Comparison of ENCODE assay signal across 10 mouse cellular contexts in the genomic region with DNA sequence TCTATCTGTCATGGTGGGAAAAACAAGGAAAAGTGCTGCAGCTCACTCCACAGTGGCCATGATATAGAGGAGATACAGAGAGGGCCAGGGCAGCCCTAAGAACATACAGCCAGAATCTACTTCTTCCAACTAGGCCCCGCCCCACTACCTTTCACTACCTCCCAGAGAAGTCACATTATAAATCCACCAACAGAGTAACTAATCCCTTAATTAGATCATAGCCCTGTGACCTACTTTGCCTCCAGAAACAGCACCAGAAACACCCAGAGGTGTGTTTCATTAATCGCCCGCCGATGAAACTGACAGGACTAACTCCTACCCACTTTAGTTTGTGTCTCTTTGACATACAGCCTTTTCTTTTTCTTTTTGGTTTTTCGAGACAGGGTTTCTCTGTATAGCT. TPM values are rescaled to one million over a fixed set of nuclear protein-coding genes. Genes with fewer than 3 reads are reported as not detected.
DNase-seq lines count a peak whose midpoint lies in the region; ATAC-seq and TF ChIP-seq lines count a peak whose summit lies in the region.
"Had no signal": no experiment of that assay in that cellular context is flagged by ENCODE, and none has a peak within 500 bp of the region (broad histone marks: within the 10 kb centered on the region; RNA-seq: fewer than 3 reads in every experiment).

No protein-coding gene starts in this region.

- peaks cover 4% of the 10 kb centered on the region; the same call in 1 of the 2 replicates for H3K36me3 ChIP-seq in heart, embryonic 10.5 days
- peaks cover 31% of the 10 kb centered on the region for H3K36me3 ChIP-seq in G1E (replicated peaks)
- no peaks in the 10 kb centered on the region for H3K36me3 ChIP-seq in hindbrain, embryonic 12.5 days
- no peaks in the 10 kb centered on the region for H3K36me3 ChIP-seq in midbrain, embryonic 11.5 days (ENCODE audit: control insufficient read depth, insufficient read depth, low read length)

- 80% methylated on average over 5 of the region's 5 CpGs for WGBS in heart, embryonic 10.5 days
- WGBS in hindbrain, embryonic 12.5 days, result 89% methylated on average over 5 of the region's 5 CpGs
- WGBS in midbrain, embryonic 11.5 days, result 81% methylated on average over 5 of the region's 5 CpGs

- peak; percentile 66 for DNase-seq in heart, embryonic 10.5 days (ENCODE audit: low spot score)
- no peak for DNase-seq in heart, adult 8-10 months (ENCODE audit: low spot score)
- DNase-seq in G1E (ENCODE audit: low spot score), result no peak
- DNase-seq in midbrain, embryonic 11.5 days (ENCODE audit: low spot score, missing footprints), result no peak
- DNase-seq in cerebellum, postnatal 10 days, result no peak
- DNase-seq in thymus, postnatal 0 days (ENCODE audit: low spot score), result no peak
- no peak for DNase-seq in cerebellum, postnatal 4 days (ENCODE audit: low spot score in 2 of 2)
- DNase-seq: lung, postnatal 10 days had no signal

- H3K4me1 ChIP-seq in heart, embryonic 10.5 days, result peaks cover 12% of the 10 kb centered on the region
- peaks cover 27% of the 10 kb centered on the region for H3K4me1 ChIP-seq in G1E (ENCODE audit: insufficient read depth, low read depth, low read length)
- H3K4me1 ChIP-seq in hindbrain, embryonic 12.5 days, result peaks cover 11% of the 10 kb centered on the region
- H3K4me1 ChIP-seq in midbrain, embryonic 11.5 days (ENCODE audit: control insufficient read depth, insufficient read depth, low read length), result peaks cover 11% of the 10 kb centered on the region

- H3K27me3 ChIP-seq in heart, embryonic 10.5 days (ENCODE audit: insufficient read depth, poor library complexity, severe bottlenecking), result no peaks in the 10 kb centered on the region
- no peaks in the 10 kb centered on the region for H3K27me3 ChIP-seq in G1E (ENCODE audit: insufficient read depth, low read length)
- 0 out of 2 replicates have a peak, but pooled peaks cover 6% of the 10 kb centered on the region for H3K27me3 ChIP-seq in hindbrain, embryonic 12.5 days
- no peaks in the 10 kb centered on the region for H3K27me3 ChIP-seq in midbrain, embryonic 11.5 days (ENCODE audit: control insufficient read depth, insufficient read depth, low read length)

- ATAC-seq in G1E (ENCODE audit: extremely low read depth, insufficient number of reproducible peaks, low FRiP score, poor library complexity, severe bottlenecking), result no peak
- no peak for ATAC-seq in hindbrain, embryonic 12.5 days (ENCODE audit: low FRiP score)
- no peak for ATAC-seq in midbrain, embryonic 11.5 days (ENCODE audit: low FRiP score)

- peak overlapping the region; percentile 86 for H3K4me2 ChIP-seq in hindbrain, embryonic 12.5 days (replicated peaks)
- H3K4me2 ChIP-seq in midbrain, embryonic 11.5 days, result peak overlapping the region; percentile 66

- no peak overlapping the region for H3K9ac ChIP-seq in hindbrain, embryonic 12.5 days
- H3K9ac ChIP-seq in midbrain, embryonic 11.5 days (ENCODE audit: low read length), result no peak overlapping the region

- H3K9me3 ChIP-seq in heart, embryonic 10.5 days, result no peaks in the 10 kb centered on the region
- H3K9me3 ChIP-seq in G1E (replicated peaks), result no peaks in the 10 kb centered on the region
- H3K9me3 ChIP-seq in hindbrain, embryonic 12.5 days (replicated peaks), result no peaks in the 10 kb centered on the region
- H3K9me3 ChIP-seq in midbrain, embryonic 11.5 days (ENCODE audit: control insufficient read depth, low read length), result no peaks in the 10 kb centered on the region

- peak overlapping the region; percentile 99 for H3K4me3 ChIP-seq in heart, embryonic 10.5 days
- H3K4me3 ChIP-seq in G1E (ENCODE audit: low read depth, low read length), result peak overlapping the region; percentile 91; the same call in 1 of the 2 replicates
- peak overlapping the region; percentile 82 for H3K4me3 ChIP-seq in hindbrain, embryonic 12.5 days
- H3K4me3 ChIP-seq in midbrain, embryonic 11.5 days (ENCODE audit: low read depth, low read length), result peak overlapping the region; percentile 4; the same call in 1 of the 2 replicates

- H3K27ac ChIP-seq in heart, embryonic 10.5 days, result no peak overlapping the region
- H3K27ac ChIP-seq in hindbrain, embryonic 12.5 days, result no peak overlapping the region
- H3K27ac ChIP-seq in midbrain, embryonic 11.5 days (ENCODE audit: low read depth, low read length), result no peak overlapping the region

- TF ChIP-seq CTCF in G1E (IDR thresholded peaks at IDR 0.05; ENCODE audit: low read depth, low read length), result no peak

RNA-seq across cellular contexts. Expression of a gene that starts 1.5 kb away (rescaled TPM):
- polyA plus RNA-seq in heart, embryonic 10.5 days (2016; fragmentation: Nextera tagmentation; extraction: Ambion mirVana), result 37.7 and 43.5 TPM in 2 replicates
- 10 to 100 TPM; 11.5 to 12.8 (median 11.9) TPM for total RNA-seq in heart, adult 8-10 months (2022)
- 32.7 and 33.3 TPM in 2 replicates for total RNA-seq in G1E (2014; fragmentation: Nextera tagmentation)
- total RNA-seq in G1E (2017), result 49.5 and 53.3 TPM in 2 replicates
- 9.1 TPM in 2 replicates for polyA plus RNA-seq in G1E (2012)
- 40.3 and 41.1 TPM in 2 replicates for polyA plus RNA-seq in hindbrain, embryonic 12.5 days (2016; fragmentation: Nextera tagmentation; extraction: Ambion mirVana)
- 59.3 and 66.7 TPM in 2 replicates for polyA plus RNA-seq in midbrain, embryonic 11.5 days (2014; fragmentation: Nextera tagmentation; extraction: Ambion mirVana)
- 62.6 and 63.8 TPM in 2 replicates for polyA plus RNA-seq in thymus, postnatal 0 days (2015; fragmentation: Nextera tagmentation; extraction: Ambion mirVana)

RNA-seq across cellular contexts. Expression of a gene that starts 54.4 kb away (rescaled TPM):
- 0.33 and 0.34 TPM in 2 replicates for polyA plus RNA-seq in heart, embryonic 10.5 days (2016; fragmentation: Nextera tagmentation; extraction: Ambion mirVana)
- total RNA-seq in heart, adult 8-10 months (2022), result not detected
- total RNA-seq in G1E (2014; fragmentation: Nextera tagmentation) (not detected in 2 replicates), G1E (2017) (0.06 and 0.11 TPM in 2 replicates)
- polyA plus RNA-seq in G1E (2012), result not detected in 2 replicates
- polyA plus RNA-seq in hindbrain, embryonic 12.5 days (2016; fragmentation: Nextera tagmentation; extraction: Ambion mirVana), result 1.2 and 1.7 TPM in 2 replicates
- polyA plus RNA-seq in midbrain, embryonic 11.5 days (2014; fragmentation: Nextera tagmentation; extraction: Ambion mirVana), result 0.83 and 0.99 TPM in 2 replicates
- polyA plus RNA-seq in thymus, postnatal 0 days (2015; fragmentation: Nextera tagmentation; extraction: Ambion mirVana), result 1.9 TPM in 2 replicates
- total RNA-seq: common myeloid progenitor, adult 5-6 weeks had no signal

Comparison
In these comparisons a context has a peak if more than half of its experiments do, and no peak if none do; other contexts are left out.
1. H3K4me3 ChIP-seq: peak in every context shown above with its lines; median percentile 99 in heart, embryonic 10.5 days; 91 in G1E; 82 in hindbrain, embryonic 12.5 days; 4 in midbrain, embryonic 11.5 days.